Mouse (Mus musculus) left cerebral cortex, adult 11 months (tissue): Measurements from ENCODE around the gene 1700016H13Rik.

Experiments
- DNase-seq: peaks from one replicate; pipeline ENCODE4 v3.0.0; 2022; ENCODE audit warnings: low spot score

Gene 1700016H13Rik

GRCm38 (mm10) chr5:103673611-103674010, 17.8 kb upstream of the 1700016H13Rik start:
- DNase-seq, result no peak

DNA sequence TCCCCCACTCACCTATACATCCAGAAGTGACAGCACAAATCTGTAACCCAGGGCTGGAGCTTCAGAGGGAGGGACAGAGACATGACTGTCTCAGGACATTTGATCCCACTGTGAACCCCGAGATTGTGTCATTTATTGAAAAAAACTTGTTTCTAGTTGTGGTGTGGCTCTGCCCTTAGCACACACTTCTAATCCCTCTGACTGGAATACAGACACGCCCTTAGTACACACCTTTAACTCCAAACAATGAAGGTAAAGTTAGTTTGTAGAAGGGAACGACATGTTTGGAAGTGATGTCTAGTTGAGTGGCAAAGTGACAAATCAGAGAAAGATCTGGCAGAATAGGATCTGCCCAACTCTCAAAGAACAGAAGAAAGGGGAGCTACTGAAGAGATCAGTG, 16.0 kb upstream of the 1700016H13Rik start:
- no peak for DNase-seq

DNA sequence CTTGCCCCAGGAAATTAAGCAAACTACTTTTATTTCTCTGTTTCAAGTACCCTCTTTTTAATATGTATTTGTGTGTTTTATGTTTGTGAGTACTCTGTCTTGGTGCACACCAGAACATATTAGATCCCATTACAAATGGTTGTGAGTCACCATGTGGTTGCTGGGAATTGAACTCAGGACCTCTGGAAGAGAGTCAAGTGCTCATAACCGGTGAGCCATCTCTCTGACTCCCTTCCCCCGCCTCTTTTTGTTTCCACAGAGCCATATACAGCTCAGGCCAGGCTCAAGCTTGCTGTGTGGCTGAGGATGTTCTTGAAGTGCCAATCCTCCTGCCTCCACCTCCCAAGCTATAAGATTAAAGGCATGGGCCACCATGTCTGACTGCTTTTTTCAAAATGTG, 10.1 kb upstream of the 1700016H13Rik start:
- no peak for DNase-seq

DNA sequence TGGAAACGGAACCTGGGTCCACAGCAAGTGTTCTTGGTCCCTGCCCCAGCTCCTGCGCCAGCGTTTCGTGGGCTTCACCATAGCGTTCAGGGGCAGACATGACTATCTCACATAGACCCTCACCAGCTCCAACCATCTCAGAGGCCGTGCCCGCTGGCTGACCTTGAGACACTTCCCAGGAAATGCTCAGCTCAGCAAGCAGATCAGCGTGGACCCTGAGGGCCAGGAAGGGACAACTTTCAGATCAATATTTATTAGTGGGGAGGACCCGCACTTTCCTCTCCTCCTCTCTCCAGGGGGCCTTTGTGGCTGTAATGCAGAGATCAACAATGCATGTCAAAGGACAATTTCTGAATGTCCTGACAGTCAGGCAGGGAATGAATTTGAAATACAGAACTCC, 9.1 kb upstream of the 1700016H13Rik start:
- DNase-seq, result no peak

DNA sequence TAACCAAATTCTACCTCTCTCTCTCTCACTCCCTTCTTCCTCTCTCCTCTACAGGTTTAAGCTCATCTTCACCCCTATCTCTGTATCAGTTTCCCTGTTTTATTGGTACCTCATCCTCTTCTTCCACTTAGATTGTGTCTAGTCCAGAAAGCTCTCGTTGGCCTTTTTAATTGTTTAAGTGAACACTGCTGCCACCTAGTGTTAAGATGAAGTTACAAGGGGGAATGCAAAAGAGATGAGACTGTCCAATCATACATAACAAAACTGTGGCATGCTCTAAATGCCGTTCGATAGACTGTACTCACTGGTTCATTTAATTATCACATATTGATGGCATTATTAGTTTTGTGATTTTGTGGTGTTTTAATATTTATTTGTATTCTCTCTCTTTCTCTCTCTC, 3.8 kb upstream of the 1700016H13Rik start:
- peak; percentile 16 for DNase-seq

- DNase-seq, result no peak
These were observed 3.1 kb upstream of the 1700016H13Rik start for GRCm38 (mm10) chr5:103658921-103659320.

- no peak for DNase-seq
These were observed 1.0 kb downstream of the 1700016H13Rik start for GRCm38 (mm10) chr5:103654780-103655179.

DNA sequence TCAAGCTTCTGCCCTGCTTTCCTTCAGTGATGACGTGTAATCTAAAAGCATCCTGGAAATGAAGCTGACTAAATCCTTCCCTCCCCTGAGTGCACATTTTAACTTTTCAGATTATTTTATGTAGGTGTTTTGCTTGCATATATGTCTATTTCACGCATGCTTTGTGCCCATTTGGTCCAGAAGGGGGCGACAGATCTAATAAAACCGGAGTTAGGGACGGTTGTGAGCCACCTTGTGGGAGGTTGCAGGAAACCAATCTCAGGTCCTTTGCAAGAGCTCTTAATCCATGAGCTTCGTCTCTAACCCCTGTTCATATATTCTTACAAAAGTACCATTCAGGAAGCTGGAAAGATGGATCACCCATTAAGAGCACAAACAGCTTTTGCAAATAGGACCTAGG, 1.6 kb downstream of the 1700016H13Rik start:
- DNase-seq, result no peak

GRCm38 (mm10) chr5:103647320-103647719, 8.5 kb downstream of the 1700016H13Rik start:
- no peak for DNase-seq

DNA sequence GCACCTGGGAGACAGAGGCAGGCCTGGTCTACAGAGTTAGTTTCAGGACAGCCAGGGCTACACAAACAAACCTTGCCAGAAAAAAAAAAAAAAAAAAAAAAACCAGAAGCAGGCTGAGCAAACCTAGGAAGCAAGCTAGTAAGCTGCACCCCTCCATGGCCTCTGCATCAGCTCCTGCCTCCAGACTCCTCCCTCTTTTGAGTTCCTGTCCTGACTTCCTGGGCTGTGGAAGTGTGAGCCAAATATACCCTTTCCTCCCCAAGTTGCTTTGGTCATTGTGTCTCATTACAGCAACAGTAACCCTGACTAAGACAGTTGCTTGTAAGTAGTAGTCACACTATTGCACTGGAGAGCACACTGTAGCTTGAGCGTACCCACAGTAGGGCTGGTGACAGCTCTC, 11.6 kb downstream of the 1700016H13Rik start:
- DNase-seq, result no peak

GRCm38 (mm10) chr5:103637162-103637561, 18.6 kb downstream of the 1700016H13Rik start:
- no peak for DNase-seq

DNA sequence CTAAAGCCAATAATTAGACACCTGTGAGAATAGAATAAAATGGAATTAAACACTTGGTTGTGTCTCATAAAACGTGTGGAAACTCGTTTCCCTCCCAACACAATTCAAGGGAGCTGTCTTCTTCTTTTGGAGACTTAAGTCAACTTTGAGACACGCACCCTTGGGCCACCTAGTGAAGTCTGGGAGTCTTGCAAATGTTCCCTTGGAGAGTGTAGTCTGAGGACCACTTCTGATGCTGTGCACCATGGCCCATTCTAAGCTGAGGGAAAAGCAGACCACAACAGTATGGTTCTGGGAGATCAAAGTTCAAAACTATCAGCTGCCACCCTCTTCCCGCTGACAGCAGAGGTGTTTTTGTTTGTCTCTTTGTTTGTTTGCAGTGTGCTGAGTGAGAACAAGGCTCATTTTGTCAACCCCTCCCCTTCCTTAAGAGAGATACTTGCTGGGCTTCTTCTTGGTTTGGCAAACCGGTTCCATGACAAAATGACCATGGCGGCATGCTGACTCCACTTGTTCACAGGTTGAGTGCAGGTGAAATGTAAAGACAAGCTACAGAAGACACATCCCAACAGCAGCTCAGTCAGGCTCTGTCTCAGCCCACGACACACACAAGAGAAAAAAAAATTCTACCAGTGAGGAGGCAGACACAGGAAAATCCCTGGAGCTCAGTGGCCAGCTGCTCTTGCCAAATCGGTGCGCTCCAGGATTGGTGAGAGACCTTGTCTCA, 25.8 kb downstream of the 1700016H13Rik start:
- no peak for DNase-seq

DNA sequence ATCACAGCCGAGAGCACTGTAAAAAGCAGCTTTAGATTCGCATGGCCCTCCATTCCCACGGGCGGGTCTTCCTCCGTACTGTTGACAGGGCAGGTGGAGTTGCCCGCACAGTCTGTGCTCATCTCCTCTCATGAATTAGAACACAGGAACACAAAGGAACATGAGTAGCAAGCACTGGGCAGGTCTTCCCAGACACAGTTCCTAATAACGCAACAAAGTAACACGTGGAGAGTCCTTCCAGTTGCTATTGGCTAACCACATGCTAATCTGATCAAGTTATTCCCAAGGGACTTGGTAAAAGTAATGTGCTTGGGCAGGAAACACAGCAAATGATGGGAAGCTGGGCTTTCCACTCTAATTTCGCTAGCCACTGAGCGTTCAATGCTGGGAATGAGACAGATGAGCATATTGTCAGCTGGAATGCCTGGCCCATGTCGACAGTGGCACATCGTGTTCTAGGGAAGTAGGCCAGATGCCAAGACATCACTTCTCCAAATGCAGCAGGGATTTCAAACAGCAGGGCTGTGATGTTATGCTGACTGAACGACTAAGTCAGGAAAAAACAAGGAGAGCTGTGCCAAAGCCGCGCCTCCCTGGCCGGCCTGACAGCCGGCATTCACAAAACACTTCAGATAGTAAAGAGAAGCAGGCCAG, 26.6 kb downstream of the 1700016H13Rik start, which contains the start of gene Slc10a6:
Slc10a6 (minus strand) TSS at position 293 of the 654 bp plus-strand sequence.
- peak; percentile 40 for DNase-seq

DNA sequence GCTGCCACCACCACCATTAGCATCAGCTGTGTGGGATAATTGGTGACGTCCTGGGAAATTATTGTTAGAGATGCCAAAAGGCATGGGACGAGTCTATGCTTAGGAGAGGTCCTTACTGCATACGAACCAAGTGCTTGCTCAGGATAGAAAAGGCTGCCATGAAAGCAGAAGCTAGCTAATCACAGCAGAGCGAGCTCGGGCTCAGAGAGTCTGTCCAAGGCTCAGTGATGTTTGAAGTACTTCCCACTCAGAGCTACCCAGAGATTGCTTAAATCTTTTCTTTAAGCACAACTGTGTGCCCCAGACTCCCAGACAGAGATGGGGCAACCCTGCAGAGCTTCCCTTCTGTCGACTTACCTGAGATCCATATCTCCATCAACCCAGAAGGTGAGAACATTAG, 27.3 kb downstream of the 1700016H13Rik start:
- DNase-seq, result no peak

DNA sequence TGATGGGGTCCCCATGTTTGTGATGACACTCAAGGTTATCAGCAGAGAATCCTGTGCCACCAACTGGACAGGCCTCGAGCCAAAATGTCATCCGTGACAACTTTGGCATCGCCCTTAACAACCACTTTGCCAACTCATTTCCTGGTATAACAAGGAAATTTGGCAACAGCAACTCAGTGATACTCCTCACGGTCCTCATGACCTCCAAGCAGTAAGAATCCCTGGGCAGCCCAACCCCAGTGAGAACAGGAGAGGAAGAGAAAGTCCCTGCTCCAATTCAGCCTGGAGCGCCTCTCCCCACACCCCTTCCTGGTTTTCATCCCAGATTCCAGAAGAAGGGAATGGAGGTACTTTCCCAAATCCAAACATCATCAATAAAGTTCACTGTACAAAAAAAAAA, 31.0 kb downstream of the 1700016H13Rik start:
- no peak for DNase-seq

DNA sequence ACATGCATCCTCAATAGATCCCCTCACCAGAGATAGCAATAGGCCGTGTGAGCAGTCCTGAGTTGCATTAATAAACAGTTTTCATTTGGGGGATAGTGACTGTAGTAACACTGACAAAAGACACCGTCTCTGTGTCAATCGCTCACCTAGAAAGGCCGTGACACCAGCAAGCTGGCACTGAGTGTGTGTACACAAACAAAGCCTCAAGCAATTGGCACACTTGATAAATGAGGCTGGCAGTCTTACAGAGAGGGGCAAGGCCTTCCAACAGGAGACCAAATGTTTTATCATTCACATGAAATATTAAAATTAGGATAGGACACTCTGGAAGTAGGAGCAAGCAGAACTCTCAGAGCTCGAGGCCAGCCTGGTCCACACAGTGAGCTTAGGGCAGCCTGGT, 33.5 kb downstream of the 1700016H13Rik start:
- no peak for DNase-seq

DNA sequence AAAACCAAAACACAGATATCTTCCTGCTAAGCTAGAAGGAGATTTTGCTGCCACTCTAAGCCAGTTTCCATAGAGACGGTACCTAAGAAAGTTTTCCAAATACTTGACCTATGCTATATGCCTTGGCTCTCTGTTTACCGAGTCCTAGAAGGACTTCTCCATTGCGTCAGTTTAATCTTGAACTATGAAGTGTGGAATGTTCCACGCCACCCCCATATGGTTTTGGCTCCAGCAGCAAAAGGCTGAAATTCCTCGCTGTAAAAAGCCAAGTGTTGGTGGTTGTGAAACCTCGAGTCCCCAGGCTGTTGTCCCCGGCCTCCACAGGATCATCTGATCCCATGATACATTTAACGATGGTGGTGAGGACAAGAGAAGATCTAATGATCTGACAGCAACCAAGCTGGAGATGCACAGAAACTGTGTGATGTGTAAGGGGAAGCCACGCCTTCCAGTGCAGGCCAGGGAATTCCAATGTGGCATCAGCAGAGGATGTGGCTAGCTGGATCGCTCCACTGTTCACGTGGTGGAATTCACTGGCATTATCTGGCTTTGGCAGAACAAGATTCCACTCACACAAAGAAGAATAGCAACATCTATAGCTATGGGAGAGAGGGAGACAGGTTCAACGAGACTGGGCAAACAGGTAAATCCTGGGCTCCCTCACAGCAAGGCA, 35.4 kb downstream of the 1700016H13Rik start:
- DNase-seq, result no peak

DNA sequence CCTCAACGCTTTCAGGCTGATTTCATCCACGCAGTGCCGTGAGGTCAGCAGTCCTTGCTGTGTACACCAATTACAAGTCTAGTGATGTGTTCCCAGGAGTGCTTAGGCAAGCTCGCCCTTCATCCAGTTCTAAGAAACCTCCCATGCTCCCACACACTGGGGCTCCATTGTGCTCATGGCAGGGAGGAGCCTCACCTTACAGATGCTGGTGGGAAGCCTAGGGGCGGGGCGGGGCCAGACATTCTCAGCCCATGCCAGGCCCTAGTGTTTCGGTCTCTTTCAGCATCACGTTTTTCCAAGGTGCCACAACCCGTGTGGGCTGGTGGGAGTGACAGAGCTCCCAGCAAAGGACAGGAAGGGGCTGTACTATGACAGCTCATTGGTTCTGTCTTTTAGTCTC, 38.6 kb downstream of the 1700016H13Rik start:
- no peak for DNase-seq

- DNase-seq, result no peak
These were observed 41.5 kb downstream of the 1700016H13Rik start for GRCm38 (mm10) chr5:103614356-103614755.

DNA sequence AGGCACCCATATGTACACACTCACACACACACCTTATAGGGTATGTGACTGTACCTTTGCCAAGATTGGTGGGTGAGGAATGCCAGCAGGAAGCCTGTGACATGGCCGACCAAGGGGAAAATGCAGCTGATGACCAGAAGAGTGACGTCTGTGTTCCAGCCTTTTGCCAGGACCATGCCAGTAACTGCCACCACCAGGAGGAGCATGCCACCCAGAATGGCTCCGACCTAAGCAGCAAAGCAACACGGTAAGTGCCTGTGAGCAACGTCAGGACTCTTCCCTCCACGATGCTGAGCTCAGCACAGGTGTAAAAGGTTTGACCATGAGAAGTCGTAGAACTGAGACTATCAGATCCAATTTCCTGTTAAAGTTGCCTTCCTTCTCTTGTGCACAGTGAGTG, 43.5 kb downstream of the 1700016H13Rik start:
- DNase-seq, result no peak

- no peak for DNase-seq
These were observed 44.8 kb downstream of the 1700016H13Rik start for GRCm38 (mm10) chr5:103610856-103611472.

DNA sequence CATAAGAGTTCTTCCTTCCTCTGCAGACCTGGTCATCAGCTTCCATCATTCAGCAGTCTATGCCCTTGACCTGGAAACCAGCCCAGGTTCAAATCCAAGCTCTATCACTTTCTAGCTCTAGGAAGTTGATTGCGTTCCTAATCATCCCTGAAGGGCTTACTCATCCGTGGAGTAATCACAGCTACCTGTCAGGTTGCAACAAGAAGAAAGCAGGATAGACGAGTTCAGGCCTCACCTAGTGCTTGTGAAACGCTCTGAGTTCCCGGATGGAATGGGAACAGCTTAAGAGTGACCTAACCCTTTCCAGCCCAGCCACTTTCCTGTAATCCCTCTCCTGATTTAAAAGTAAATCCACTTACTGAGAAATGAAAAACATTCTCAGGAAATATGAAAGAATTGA, 45.7 kb downstream of the 1700016H13Rik start:
- no peak for DNase-seq

DNA sequence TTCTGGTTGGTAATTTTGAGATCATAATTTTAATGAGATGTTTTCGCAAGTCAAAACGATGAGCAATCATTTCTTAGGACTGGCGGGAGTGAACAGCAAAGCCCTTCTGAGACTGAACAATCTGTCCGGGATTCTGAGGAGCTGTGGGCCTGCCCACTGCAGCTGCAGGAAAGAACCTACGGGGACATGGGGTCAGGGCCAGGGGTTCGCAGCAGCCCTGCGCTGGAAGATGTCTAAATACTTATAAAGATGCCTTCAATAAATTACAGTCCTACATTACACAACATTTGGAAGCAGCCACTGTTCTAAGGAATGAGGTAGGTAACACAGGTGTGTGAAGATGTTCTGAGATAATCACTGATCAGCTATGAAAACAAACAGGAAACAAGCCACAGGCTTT, 50.1 kb downstream of the 1700016H13Rik start:
- no peak for DNase-seq
